Mouse (Mus musculus): ENCODE results near the gene Commd3.

GRCm38 (mm10) chr2:18724462-18724861, 52.3 kb downstream of the Commd3 start:
- TF ChIP-seq POLR2A (IDR thresholded peaks at IDR 0.05; ENCODE audit: insufficient read length, low read depth) = no peak
- TF ChIP-seq TCF3 (IDR thresholded peaks at IDR 0.05; ENCODE audit: insufficient read length, low read depth) = no peak
- no peak for TF ChIP-seq TCF12 (IDR thresholded peaks at IDR 0.05; ENCODE audit: insufficient read depth, poor library complexity, severe bottlenecking)

Data from myocyte (in vitro differentiated cells).